Mouse (Mus musculus): ENCODE data around the gene Sod3. TPM values are rescaled to one million over a fixed set of nuclear protein-coding genes. Genes with fewer than 3 reads are reported as not detected.

Sod3 gene
- polyA plus RNA-seq (2014; fragmentation: Nextera tagmentation; extraction: Ambion mirVana) = 0.92 and 2.0 TPM in 2 replicates

DNA sequence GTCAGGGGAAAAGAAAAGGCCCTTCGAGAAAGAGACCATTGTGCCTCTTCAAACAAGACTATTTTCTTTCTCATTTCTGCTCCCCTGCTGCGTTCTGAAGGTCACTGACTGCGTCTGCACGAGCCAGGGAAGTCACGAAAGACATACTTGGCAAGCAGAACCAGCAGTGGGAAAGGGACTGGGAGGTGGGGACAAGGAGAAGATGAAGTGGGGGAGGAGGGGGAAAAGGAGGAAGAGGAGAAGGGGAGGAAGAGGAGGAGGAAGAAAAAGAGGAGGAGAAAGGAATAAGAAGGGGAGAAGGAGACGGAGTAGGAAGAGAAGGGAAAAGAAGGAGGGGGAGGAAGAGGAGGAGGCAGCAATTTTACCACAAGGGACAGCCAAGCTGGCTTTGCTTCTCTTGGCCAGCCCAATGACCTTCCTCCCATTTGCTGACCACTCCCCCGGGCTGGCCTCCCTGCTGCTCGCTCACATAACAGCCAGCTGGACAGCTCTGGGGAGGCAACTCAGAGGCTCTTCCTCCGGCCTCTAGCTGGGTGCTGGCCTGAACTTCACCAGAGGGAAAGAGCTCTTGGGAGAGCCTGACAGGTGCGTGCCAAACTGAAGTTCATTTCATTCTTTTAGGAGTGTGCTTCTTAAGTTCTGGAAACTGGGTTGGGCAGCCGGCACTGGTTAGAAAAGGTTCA, at the start of gene Sod3:
Sod3 (plus strand) TSS at position 324 of the 683 bp plus-strand sequence.
- Histone ChIP-seq H3K9ac (replicated peaks; ENCODE audit: low read depth, low read length) (no peak within 1 kb of the TSS), H3K27me3 (ENCODE audit: control insufficient read depth, insufficient read depth, low read length) (no peaks in the 10 kb centered on the region), H3K9me3 (ENCODE audit: control insufficient read depth, low read length) (no peaks in the 10 kb centered on the region), H3K4me3 (ENCODE audit: low read depth, low read length) (no peak within 1 kb of the TSS), H3K36me3 (ENCODE audit: control insufficient read depth, insufficient read depth, low read length) (no peaks in the 10 kb centered on the region), H3K27ac (ENCODE audit: low read depth, low read length) (no peak within 1 kb of the TSS), H3K4me1 (ENCODE audit: control insufficient read depth, insufficient read depth, low read length) (no peaks in the 10 kb centered on the region), H3K4me2 (ENCODE audit: low read depth, low read length) (no peak within 1 kb of the TSS)
- ATAC-seq (ENCODE audit: low read depth) = no peak
- 16% methylated on average over 11 of the region's 11 CpGs for WGBS

DNA sequence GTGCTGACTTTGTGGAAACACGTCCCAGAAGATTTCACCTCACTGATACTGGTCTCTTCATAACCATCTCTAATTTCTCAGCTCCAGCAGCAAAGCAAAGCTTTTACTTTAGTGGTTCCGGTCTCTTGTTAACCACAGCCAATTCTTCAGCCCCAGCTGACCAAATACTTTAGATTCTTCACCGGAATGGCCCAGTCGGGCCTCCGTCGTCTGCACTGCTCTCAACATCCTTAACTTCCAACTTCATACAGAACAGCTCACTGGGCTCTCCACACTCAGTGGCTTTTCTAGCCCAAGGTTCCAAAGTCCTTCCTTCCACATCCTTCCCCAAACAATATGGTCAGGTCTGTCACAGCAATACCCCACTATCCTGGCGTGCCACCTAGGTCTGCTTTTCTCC, 46.7 kb upstream of the Sod3 start:
- H3K4me3 ChIP-seq (ENCODE audit: low read depth, low read length) = no peak overlapping the region
- H3K9me3 ChIP-seq (ENCODE audit: control insufficient read depth, low read length) = no peaks in the 10 kb centered on the region
- no peak overlapping the region for H3K9ac ChIP-seq (replicated peaks; ENCODE audit: low read depth, low read length)
- no peaks in the 10 kb centered on the region for H3K27me3 ChIP-seq (ENCODE audit: control insufficient read depth, insufficient read depth, low read length)
- no peak overlapping the region for H3K27ac ChIP-seq (ENCODE audit: low read depth, low read length)
- ATAC-seq (ENCODE audit: low read depth) = no peak
- H3K36me3 ChIP-seq (ENCODE audit: control insufficient read depth, insufficient read depth, low read length) = no peaks in the 10 kb centered on the region
- 94% methylated on average over 7 of the region's 7 CpGs for WGBS
- no peaks in the 10 kb centered on the region for H3K4me1 ChIP-seq (ENCODE audit: control insufficient read depth, insufficient read depth, low read length)
- H3K4me2 ChIP-seq (ENCODE audit: low read depth, low read length) = no peak overlapping the region

DNA sequence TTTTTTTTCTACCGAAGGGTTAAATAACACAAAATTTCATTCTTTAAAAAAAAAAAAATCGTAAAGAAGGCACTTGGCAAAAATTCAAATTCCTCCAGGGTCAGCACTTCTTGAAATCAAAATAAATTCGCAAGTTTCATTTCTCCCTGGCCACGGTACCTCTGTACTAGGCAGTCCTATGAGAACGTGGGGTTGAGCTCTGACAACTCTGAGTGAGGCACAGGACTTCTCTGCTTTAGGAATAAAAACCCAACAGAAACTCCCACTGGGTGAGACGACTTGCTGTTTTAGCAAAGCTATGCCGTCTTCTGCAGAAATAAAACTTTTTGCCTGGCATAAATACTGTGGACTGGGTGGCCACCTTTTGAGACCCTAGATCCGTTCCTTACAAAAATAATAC, 44.1 kb upstream of the Sod3 start:
- Histone ChIP-seq H3K9me3 (ENCODE audit: control insufficient read depth, low read length) (no peaks in the 10 kb centered on the region), H3K36me3 (ENCODE audit: control insufficient read depth, insufficient read depth, low read length) (no peaks in the 10 kb centered on the region), H3K27me3 (ENCODE audit: control insufficient read depth, insufficient read depth, low read length) (no peaks in the 10 kb centered on the region), H3K4me1 (ENCODE audit: control insufficient read depth, insufficient read depth, low read length) (no peaks in the 10 kb centered on the region), H3K27ac (ENCODE audit: low read depth, low read length) (no peak overlapping the region), H3K4me3 (ENCODE audit: low read depth, low read length) (no peak overlapping the region), H3K9ac (replicated peaks; ENCODE audit: low read depth, low read length) (no peak overlapping the region), H3K4me2 (ENCODE audit: low read depth, low read length) (no peak overlapping the region)
- ATAC-seq (ENCODE audit: low read depth) = no peak
- 78% methylated on average over 8 of the region's 8 CpGs for WGBS

DNA sequence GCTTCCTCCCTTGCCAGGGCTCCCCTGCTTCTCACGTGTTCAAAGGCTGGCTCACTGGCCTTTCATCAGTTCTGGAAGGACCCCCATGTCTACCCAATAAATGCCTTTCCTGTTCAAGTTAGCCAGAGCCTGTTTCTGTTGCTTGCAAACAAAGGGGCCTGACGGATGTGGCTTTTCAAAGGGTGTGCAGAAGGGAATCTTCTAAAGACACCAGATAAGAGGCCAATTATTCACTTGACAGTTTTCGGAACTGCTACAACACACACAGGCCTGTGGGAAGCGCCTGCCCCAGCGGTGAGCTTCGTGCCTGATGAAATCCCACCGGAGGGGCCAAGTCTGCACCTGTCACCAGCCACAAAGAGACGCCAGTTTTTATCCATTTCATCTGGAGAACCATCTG, 31.5 kb upstream of the Sod3 start:
- H3K27ac ChIP-seq (ENCODE audit: low read depth, low read length) = no peak overlapping the region
- no peak overlapping the region for H3K4me3 ChIP-seq (ENCODE audit: low read depth, low read length)
- H3K27me3 ChIP-seq (ENCODE audit: control insufficient read depth, insufficient read depth, low read length) = no peaks in the 10 kb centered on the region
- no peaks in the 10 kb centered on the region for H3K4me1 ChIP-seq (ENCODE audit: control insufficient read depth, insufficient read depth, low read length)
- H3K9me3 ChIP-seq (ENCODE audit: control insufficient read depth, low read length) = no peaks in the 10 kb centered on the region
- no peak overlapping the region for H3K4me2 ChIP-seq (ENCODE audit: low read depth, low read length)
- 13% methylated on average over 8 of the region's 8 CpGs for WGBS
- no peaks in the 10 kb centered on the region for H3K36me3 ChIP-seq (ENCODE audit: control insufficient read depth, insufficient read depth, low read length)
- H3K9ac ChIP-seq (replicated peaks; ENCODE audit: low read depth, low read length) = no peak overlapping the region
- no peak; the same call in 1 of the 2 replicates for ATAC-seq (ENCODE audit: low read depth)

DNA sequence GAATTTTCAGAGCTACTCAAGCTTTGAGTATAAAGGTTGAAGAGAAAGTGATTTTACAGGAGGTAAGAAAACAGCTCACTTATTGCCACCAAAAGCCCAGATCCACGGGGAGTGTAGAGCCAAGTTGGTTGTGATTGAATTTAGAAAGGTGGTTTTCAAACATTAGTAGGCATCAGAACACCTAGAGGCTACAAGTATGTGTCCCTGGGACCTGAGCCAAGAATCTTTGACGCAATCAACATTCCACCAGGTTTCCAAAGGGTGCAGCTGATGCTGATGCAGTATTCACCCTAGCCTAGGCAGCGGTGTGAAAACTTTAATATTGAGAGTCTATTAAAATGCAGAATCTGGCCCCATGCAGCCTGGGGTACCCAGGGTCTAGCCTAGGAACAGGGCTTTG, 28.0 kb upstream of the Sod3 start:
- H3K27me3 ChIP-seq (ENCODE audit: control insufficient read depth, insufficient read depth, low read length) = no peaks in the 10 kb centered on the region
- no peak overlapping the region for H3K4me2 ChIP-seq (ENCODE audit: low read depth, low read length)
- no peak overlapping the region for H3K27ac ChIP-seq (ENCODE audit: low read depth, low read length)
- 84% methylated on average over 3 of the region's 3 CpGs for WGBS
- H3K4me3 ChIP-seq (ENCODE audit: low read depth, low read length) = no peak overlapping the region
- ATAC-seq (ENCODE audit: low read depth) = no peak
- no peaks in the 10 kb centered on the region for H3K4me1 ChIP-seq (ENCODE audit: control insufficient read depth, insufficient read depth, low read length)
- H3K9me3 ChIP-seq (ENCODE audit: control insufficient read depth, low read length) = no peaks in the 10 kb centered on the region
- H3K36me3 ChIP-seq (ENCODE audit: control insufficient read depth, insufficient read depth, low read length) = no peaks in the 10 kb centered on the region
- H3K9ac ChIP-seq (replicated peaks; ENCODE audit: low read depth, low read length) = no peak overlapping the region

DNA sequence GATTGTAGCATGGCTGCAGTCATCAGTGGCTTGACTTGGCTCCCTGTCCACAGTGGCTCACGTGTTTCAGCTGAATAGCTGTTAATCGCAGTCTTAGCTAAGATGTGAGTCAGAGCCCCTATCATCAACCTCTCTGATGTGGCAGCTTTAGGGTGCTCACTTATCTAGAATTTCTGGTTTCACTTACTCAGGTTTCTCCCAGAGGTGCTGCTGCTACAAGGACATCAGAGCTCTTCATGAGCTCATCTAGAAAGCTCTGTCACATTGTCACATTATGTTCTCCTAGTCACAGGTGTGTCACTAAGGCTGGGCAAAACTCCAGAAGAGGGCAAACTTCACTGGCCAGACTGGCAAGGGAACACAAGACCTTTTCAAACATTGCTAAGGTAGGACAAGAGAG, 24.5 kb upstream of the Sod3 start:
- Histone ChIP-seq H3K4me3 (ENCODE audit: low read depth, low read length) (no peak overlapping the region), H3K36me3 (ENCODE audit: control insufficient read depth, insufficient read depth, low read length) (no peaks in the 10 kb centered on the region), H3K9me3 (ENCODE audit: control insufficient read depth, low read length) (no peaks in the 10 kb centered on the region), H3K27ac (ENCODE audit: low read depth, low read length) (no peak overlapping the region), H3K4me2 (ENCODE audit: low read depth, low read length) (no peak overlapping the region), H3K27me3 (ENCODE audit: control insufficient read depth, insufficient read depth, low read length) (no peaks in the 10 kb centered on the region), H3K9ac (replicated peaks; ENCODE audit: low read depth, low read length) (no peak overlapping the region), H3K4me1 (ENCODE audit: control insufficient read depth, insufficient read depth, low read length) (no peaks in the 10 kb centered on the region)
- ATAC-seq (ENCODE audit: low read depth) = no peak
- WGBS = 90% methylated on average over 2 of the region's 2 CpGs

DNA sequence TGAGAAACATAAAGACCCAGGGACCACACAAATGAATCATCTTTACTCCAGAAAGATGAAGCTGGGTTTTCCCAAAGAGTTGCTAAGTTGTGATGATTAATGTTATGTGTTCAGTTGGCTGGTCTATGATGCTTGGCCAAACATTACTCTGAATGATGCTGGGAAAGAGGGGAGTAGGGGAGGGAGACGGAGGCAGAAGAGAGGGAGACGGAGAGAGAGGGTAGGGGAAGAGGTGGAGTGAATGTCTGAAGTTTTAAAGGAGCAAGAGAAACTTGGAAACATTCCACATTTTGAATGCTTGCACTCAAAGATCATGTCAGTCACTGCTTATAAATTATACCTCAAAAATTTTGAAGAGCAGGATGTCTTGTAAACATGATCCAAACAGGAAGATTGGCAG, 16.7 kb upstream of the Sod3 start:
- no peak for ATAC-seq (ENCODE audit: low read depth)
- H3K36me3 ChIP-seq (ENCODE audit: control insufficient read depth, insufficient read depth, low read length) = no peaks in the 10 kb centered on the region
- no peak overlapping the region for H3K27ac ChIP-seq (ENCODE audit: low read depth, low read length)

DNA sequence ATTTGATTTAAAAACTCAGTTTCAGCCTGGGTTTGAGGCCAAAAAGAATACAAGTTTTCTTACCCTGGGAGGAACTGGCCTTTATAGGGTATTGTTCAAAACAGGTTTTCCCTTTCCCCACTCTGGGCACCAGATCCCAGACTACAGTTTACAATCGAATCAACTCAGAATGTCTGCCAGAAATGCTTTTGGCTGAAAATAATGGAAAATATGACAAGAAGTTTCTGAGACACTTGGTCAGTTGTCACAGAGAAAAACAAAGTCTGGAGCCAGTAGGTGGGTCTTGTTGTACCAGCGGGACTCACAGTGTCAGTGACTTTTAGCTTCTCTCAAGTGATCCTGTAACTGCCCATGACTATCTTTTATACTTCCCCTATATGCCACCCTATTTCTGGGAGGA, 13.1 kb upstream of the Sod3 start:
- no peaks in the 10 kb centered on the region for H3K36me3 ChIP-seq (ENCODE audit: control insufficient read depth, insufficient read depth, low read length)

More for the DNA sequence above, 16.7 kb upstream of the Sod3 start:
- no peaks in the 10 kb centered on the region for H3K27me3 ChIP-seq (ENCODE audit: control insufficient read depth, insufficient read depth, low read length)
- no peak overlapping the region for H3K4me3 ChIP-seq (ENCODE audit: low read depth, low read length)
- H3K9ac ChIP-seq (replicated peaks; ENCODE audit: low read depth, low read length) = no peak overlapping the region
- no peaks in the 10 kb centered on the region for H3K4me1 ChIP-seq (ENCODE audit: control insufficient read depth, insufficient read depth, low read length)
- H3K4me2 ChIP-seq (ENCODE audit: low read depth, low read length) = no peak overlapping the region
- 87% methylated on average over 2 of the region's 2 CpGs for WGBS
- H3K9me3 ChIP-seq (ENCODE audit: control insufficient read depth, low read length) = no peaks in the 10 kb centered on the region

DNA sequence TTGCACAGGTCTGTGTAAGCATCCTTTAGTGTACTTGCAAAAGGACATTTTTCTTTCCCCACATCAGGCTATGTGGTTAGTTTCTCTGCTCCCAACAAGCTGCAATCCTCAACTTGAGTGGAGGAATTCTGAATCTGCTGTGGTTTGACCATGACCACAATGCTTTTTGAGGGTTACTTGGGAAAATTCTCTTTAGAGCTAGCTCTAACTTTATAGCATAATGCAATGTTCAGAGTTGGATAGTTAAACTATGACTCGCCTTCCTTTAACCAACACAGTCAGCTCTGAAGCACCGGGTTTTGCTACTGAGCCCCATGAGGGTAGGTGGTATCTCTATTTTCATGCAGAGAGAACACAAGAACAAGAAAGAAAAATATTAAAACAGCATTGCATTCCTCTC, 12.0 kb upstream of the Sod3 start:
- no peaks in the 10 kb centered on the region for H3K36me3 ChIP-seq (ENCODE audit: control insufficient read depth, insufficient read depth, low read length)
- H3K27ac ChIP-seq (ENCODE audit: low read depth, low read length) = no peak overlapping the region
- no peaks in the 10 kb centered on the region for H3K4me1 ChIP-seq (ENCODE audit: control insufficient read depth, insufficient read depth, low read length)
- no peak overlapping the region for H3K4me3 ChIP-seq (ENCODE audit: low read depth, low read length)
- no peak for ATAC-seq (ENCODE audit: low read depth)
- H3K9ac ChIP-seq (replicated peaks; ENCODE audit: low read depth, low read length) = no peak overlapping the region
- whole genome bisulfite sequencing = 88% methylated on average over 2 of the region's 2 CpGs
- H3K4me2 ChIP-seq (ENCODE audit: low read depth, low read length) = no peak overlapping the region
- no peaks in the 10 kb centered on the region for H3K27me3 ChIP-seq (ENCODE audit: control insufficient read depth, insufficient read depth, low read length)
- H3K9me3 ChIP-seq (ENCODE audit: control insufficient read depth, low read length) = no peaks in the 10 kb centered on the region

More for the DNA sequence above, 13.1 kb upstream of the Sod3 start:
- Histone ChIP-seq H3K27me3 (ENCODE audit: control insufficient read depth, insufficient read depth, low read length) (no peaks in the 10 kb centered on the region), H3K4me3 (ENCODE audit: low read depth, low read length) (no peak overlapping the region), H3K9me3 (ENCODE audit: control insufficient read depth, low read length) (no peaks in the 10 kb centered on the region), H3K27ac (ENCODE audit: low read depth, low read length) (no peak overlapping the region), H3K4me1 (ENCODE audit: control insufficient read depth, insufficient read depth, low read length) (no peaks in the 10 kb centered on the region), H3K9ac (replicated peaks; ENCODE audit: low read depth, low read length) (no peak overlapping the region), H3K4me2 (ENCODE audit: low read depth, low read length) (no peak overlapping the region)
- 89% methylated on average over 2 of the region's 2 CpGs for WGBS
- ATAC-seq (ENCODE audit: low read depth) = no peak
